Mouse (Mus musculus) forebrain, postnatal 0 days (tissue): ENCODE results near the gene Ryr3. TPM values are rescaled to one million over a fixed set of nuclear protein-coding genes. Genes with fewer than 3 reads are reported as not detected.

ENCODE experiments used
- ATAC-seq: fragments of 200-750 bp; cut with Nextera tagmentation; 2 replicates; pipeline ENCODE4 v1.8.0; 2017; ENCODE audit warnings: mild to moderate bottlenecking, moderate library complexity
- DNase-seq: peaks from one replicate; pipeline ENCODE4 v3.0.0-alpha.2; 2015
- H3K27ac ChIP-seq: fragments of 300-500 bp; sonication (generic); 2 replicates; pipeline ENCODE4 v1.5.1; 2014; ENCODE audit warnings: low read depth, mild to moderate bottlenecking, antibody characterized with exemption, low read length, moderate library complexity, mixed read lengths
- H3K27me3 ChIP-seq: fragments of 300-500 bp; sonication (generic); 2 replicates; pipeline ENCODE4 v1.6.1; 2014; ENCODE audit warnings: mild to moderate bottlenecking, low read length, mixed read lengths; ENCODE audit not compliant: insufficient read depth
- H3K36me3 ChIP-seq: fragments of 300-500 bp; sonication (generic); 2 replicates; pipeline ENCODE4 v1.6.1; 2014; ENCODE audit warnings: mild to moderate bottlenecking, moderate library complexity; ENCODE audit not compliant: insufficient read depth
- H3K4me1 ChIP-seq: fragments of 300-500 bp; sonication (generic); 2 replicates; pipeline ENCODE4 v1.6.1; 2014; ENCODE audit warnings: antibody characterized with exemption; ENCODE audit not compliant: insufficient read depth
- H3K4me2 ChIP-seq: fragments of 300-500 bp; sonication (generic); 2 replicates; pipeline ENCODE4 v1.6.1; 2014; ENCODE audit warnings: low read depth, mild to moderate bottlenecking, moderate library complexity
- H3K4me3 ChIP-seq: fragments of 300-500 bp; sonication (generic); 2 replicates; pipeline ENCODE4 v1.5.1; 2014; ENCODE audit warnings: low read depth, low read length, mixed read lengths
- H3K9ac ChIP-seq: fragments of 300-500 bp; sonication (generic); 2 replicates; pipeline ENCODE4 v1.6.1; 2014; ENCODE audit warnings: mild to moderate bottlenecking
- H3K9me3 ChIP-seq: fragments of 300-500 bp; sonication (generic); 2 replicates; pipeline ENCODE4 v1.6.1; 2016; ENCODE audit warnings: low read length
- CTCF ChIP-seq: sonication (generic); IDR thresholded peaks from 2 replicates; pipeline ENCODE4 v1.5.1; 2016; ENCODE audit warnings: antibody characterized with exemption, control low read depth, low read depth
- WGBS: fragments of 180-500 bp; shearing (Covaris S2); extraction: QIAGEN DNeasy Blood & Tissue Kit; methylation state at CpG from one replicate; pipeline ENCODE4 v1.1.7; 2014; 5-methylcytosine and 5-hydroxymethylcytosine counted together
- polyA plus RNA-seq: library from polyadenylated mRNA; unstranded; fragments of >200 nt; fragmentation: Nextera tagmentation; extraction: Ambion mirVana; gene quantifications from 2 replicates; pipeline ENCODE4 v1.2.1, GENCODE M21; 2015
- total RNA-seq: library from RNA; depleted of rRNA; stranded (reverse); fragments of >200 nt; gene quantifications from 2 replicates; pipeline ENCODE4 v1.2.3, GENCODE M21; 2014

Gene Ryr3
- total and polyA plus RNA-seq, 2 experiments from 2014 or later: 4.2 to 16.1 TPM

DNA sequence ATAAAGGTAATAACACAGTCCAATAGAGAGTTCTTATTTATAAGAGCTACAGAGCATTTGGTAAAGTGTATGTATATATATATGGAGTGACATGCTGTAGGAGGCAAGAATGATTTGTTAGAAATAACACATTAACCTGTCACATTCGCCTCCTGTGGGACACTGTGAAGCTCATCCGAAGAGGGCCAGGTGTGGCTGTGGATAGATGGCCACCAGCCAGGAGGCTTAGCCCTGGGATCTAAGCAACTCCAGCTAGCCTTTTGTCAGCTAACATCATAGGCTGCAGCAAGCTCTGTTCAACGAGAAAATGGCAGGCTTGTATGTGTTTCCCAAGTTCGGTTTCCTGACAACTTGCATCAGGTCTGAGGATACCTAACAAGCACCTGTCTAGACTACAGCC, 48.8 kb downstream of the Ryr3 start:
- Histone ChIP-seq H3K36me3 (no peaks in the 10 kb centered on the region), H3K9ac (no peak overlapping the region), H3K27ac (no peak overlapping the region), H3K4me3 (no peak overlapping the region), H3K4me1 (no peaks in the 10 kb centered on the region), H3K9me3 (no peaks in the 10 kb centered on the region), H3K27me3 (no peaks in the 10 kb centered on the region), H3K4me2 (no peak overlapping the region)
- ATAC-seq (no peak), DNase-seq (no peak)
- 78% methylated on average over 4 of the region's 4 CpGs for WGBS
- no peak for TF ChIP-seq CTCF

DNA sequence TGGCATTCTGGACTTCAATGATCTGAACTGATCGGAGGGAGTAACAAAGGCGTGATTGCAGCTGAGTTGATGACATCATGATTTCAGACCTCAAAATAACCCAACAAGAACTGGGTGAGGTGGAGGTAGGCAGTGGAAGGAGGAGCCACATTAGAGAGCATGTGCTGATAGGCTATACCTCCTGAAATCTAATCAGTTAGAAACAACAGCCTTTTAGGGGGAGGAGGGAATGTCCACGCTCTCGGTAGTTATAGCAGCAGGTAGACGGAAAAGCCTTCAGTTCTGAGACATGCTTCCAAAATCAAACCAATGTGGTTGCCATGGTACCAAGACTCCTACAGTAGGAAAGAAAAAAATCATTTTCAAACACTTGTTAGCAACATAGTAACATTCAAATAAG, 55.4 kb downstream of the Ryr3 start:
- H3K4me2 ChIP-seq: 0 out of 2 replicates have a peak overlapping the region, but pooled peaks have one; percentile 2
- TF ChIP-seq CTCF: no peak
- H3K4me3 ChIP-seq: no peak overlapping the region
- no peaks in the 10 kb centered on the region for H3K27me3 ChIP-seq
- ATAC-seq (peak; percentile 94), DNase-seq (peak; percentile 60)
- H3K9ac ChIP-seq: no peak overlapping the region
- H3K4me1 ChIP-seq: peaks cover 16% of the 10 kb centered on the region; the same call in 1 of the 2 replicates
- whole genome bisulfite sequencing: 44% methylated on average over 5 of the region's 5 CpGs
- H3K27ac ChIP-seq: peak overlapping the region; percentile 57; the same call in 1 of the 2 replicates
- no peaks in the 10 kb centered on the region for H3K9me3 ChIP-seq
- no peaks in the 10 kb centered on the region for H3K36me3 ChIP-seq

DNA sequence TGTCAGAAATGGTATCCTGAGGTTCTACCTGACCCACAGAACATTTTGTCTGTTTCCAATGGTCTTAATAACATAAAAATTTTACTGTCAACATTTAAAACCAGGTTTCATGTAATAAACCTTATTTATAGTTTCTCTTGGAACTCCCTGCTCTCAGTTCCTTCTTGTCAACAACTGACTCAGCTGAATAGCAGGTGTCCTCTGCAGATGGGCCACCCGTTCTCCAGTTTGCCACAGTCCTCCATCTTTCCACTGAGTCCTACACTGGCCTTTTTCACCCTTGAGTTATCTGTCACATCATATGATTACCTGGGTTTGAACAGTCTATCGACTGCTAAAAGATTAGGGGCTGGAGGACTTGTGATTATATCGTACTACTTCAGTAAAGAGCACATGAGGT, 79.1 kb downstream of the Ryr3 start:
- H3K4me1 ChIP-seq: no peaks in the 10 kb centered on the region
- H3K36me3 ChIP-seq: no peaks in the 10 kb centered on the region
- no peaks in the 10 kb centered on the region for H3K9me3 ChIP-seq
- no peak overlapping the region for H3K4me2 ChIP-seq
- no peaks in the 10 kb centered on the region for H3K27me3 ChIP-seq
- H3K27ac ChIP-seq: no peak overlapping the region
- H3K9ac ChIP-seq: no peak overlapping the region
- DNase-seq: no peak
- 85% methylated on average over 3 of the region's 3 CpGs for WGBS
- no peak overlapping the region for H3K4me3 ChIP-seq
- TF ChIP-seq CTCF: no peak
- ATAC-seq: no peak

GRCm38 (mm10) chr2:113123476-113123875, 93.4 kb downstream of the Ryr3 start:
- no peak overlapping the region for H3K4me2 ChIP-seq
- H3K27ac ChIP-seq: no peak overlapping the region
- H3K9me3 ChIP-seq: no peaks in the 10 kb centered on the region
- 61% methylated on average over 1 of the region's 1 CpGs for WGBS
- no peaks in the 10 kb centered on the region for H3K36me3 ChIP-seq
- no peak for TF ChIP-seq CTCF
- H3K9ac ChIP-seq: no peak overlapping the region
- DNase-seq (no peak), ATAC-seq (no peak)
- H3K4me3 ChIP-seq: no peak overlapping the region
- no peaks in the 10 kb centered on the region for H3K27me3 ChIP-seq
- no peaks in the 10 kb centered on the region for H3K4me1 ChIP-seq

DNA sequence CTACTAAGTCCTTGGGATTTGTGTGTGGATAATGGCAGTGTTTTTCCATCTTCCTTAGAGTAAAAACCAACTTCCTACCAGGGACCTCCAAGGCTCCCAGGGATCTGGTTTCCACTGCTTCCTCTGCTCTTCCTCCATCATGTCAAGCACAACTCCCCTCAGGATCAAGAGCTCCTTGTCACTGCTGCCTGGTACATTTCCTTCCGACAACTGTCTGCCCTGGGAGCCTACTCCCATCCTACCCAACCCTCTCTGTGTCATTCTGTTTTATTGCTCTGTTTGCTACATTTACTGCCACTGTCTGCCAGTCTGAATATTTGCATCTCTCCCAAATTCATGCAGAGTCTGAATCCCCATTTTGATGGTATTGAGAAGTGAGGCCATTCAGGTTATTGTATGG, 97.8 kb downstream of the Ryr3 start:
- no peak overlapping the region for H3K4me2 ChIP-seq
- WGBS: 76% methylated on average over 1 of the region's 1 CpGs
- no peaks in the 10 kb centered on the region for H3K27me3 ChIP-seq
- H3K36me3 ChIP-seq: no peaks in the 10 kb centered on the region
- no peak for TF ChIP-seq CTCF
- no peak overlapping the region for H3K9ac ChIP-seq
- no peaks in the 10 kb centered on the region for H3K4me1 ChIP-seq
- DNase-seq (no peak), ATAC-seq (no peak)
- H3K4me3 ChIP-seq: no peak overlapping the region
- no peak overlapping the region for H3K27ac ChIP-seq
- H3K9me3 ChIP-seq: no peaks in the 10 kb centered on the region

DNA sequence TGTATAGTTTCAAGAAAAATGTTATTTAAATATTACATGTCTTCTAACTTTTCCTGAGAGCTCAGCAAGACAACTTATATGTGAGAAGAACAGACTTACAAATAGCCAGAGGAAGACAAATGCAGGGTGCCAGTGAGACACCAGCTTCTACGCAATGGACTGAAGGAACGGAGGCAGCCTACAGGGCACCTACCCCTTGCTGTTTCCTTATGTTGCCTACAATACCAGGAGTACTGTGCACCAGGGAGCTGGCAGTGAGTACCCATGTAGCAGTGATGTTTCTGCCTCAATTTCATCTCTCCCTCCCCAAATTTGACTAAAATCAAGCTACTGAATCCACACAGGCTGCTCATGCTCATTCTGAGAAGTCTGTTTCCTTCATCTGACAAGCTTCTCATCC, 100.1 kb downstream of the Ryr3 start:
- H3K4me3 ChIP-seq: no peak overlapping the region
- DNase-seq (no peak), ATAC-seq (peak; percentile 38; the same call in 1 of the 2 replicates)
- H3K9ac ChIP-seq: no peak overlapping the region
- no peak overlapping the region for H3K27ac ChIP-seq
- no peak overlapping the region for H3K4me2 ChIP-seq
- no peak for TF ChIP-seq CTCF
- WGBS: 80% methylated on average over 2 of the region's 2 CpGs
- no peaks in the 10 kb centered on the region for H3K36me3 ChIP-seq
- no peaks in the 10 kb centered on the region for H3K27me3 ChIP-seq
- no peaks in the 10 kb centered on the region for H3K9me3 ChIP-seq
- H3K4me1 ChIP-seq: no peaks in the 10 kb centered on the region

DNA sequence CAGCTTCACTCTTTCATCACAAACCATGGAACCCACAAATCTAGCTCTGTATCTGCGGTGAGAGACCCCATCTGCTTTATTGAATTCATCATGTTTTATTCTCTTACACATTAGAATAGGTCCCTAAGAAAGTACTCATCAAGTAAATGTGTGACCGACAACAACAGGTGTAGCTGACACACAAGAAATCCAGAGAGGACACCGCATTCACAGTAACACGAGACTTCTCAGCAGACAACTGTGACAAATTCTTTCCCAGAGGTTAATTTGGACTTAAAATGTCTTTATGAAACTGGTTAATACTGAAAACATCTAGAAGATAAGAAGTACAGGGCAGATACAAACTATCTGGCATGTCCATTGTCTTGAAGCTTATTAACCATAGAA, 101.0 kb downstream of the Ryr3 start:
- Histone ChIP-seq H3K4me1 (no peaks in the 10 kb centered on the region), H3K9ac (no peak overlapping the region), H3K4me2 (no peak overlapping the region), H3K27ac (no peak overlapping the region), H3K36me3 (no peaks in the 10 kb centered on the region), H3K9me3 (no peaks in the 10 kb centered on the region), H3K4me3 (no peak overlapping the region), H3K27me3 (no peaks in the 10 kb centered on the region)
- DNase-seq (no peak), ATAC-seq (no peak)
- 82% methylated on average over 4 of the region's 4 CpGs for WGBS
- no peak for TF ChIP-seq CTCF
